Mouse (Mus musculus) MEL (cell line): ENCODE results near the gene Smtnl2. TPM values are rescaled to one million over a fixed set of nuclear protein-coding genes. Genes with fewer than 3 reads are reported as not detected.
A peak's percentile ranks its signal among the peaks of the same experiment; 100 is the strongest.

Experiments used
- DNase-seq: peaks from one replicate; pipeline ENCODE4 v3.0.0; 2011; ENCODE audit warnings: low read depth, low spot score
- H3K27ac ChIP-seq: 2 replicates; pipeline ENCODE4 v1.5.1; 2012; ENCODE audit warnings: low read depth, mild to moderate bottlenecking, control low read depth, low read length, moderate library complexity; ENCODE audit not compliant: control insufficient read depth
- H3K27me3 ChIP-seq, 2 experiments: fragments of 150-350 bp in 1 of 2; sonication (generic) in 1 of 2; 2 replicates each; pipeline ENCODE4 v1.6.1; 2012; ENCODE audit warnings: low read length in 2 of 2, mild to moderate bottlenecking in 2 of 2, improper control_type of control experiment in 1 of 2, moderate library complexity in 1 of 2; ENCODE audit not compliant: insufficient read depth in 2 of 2, control insufficient read depth in 1 of 2
- H3K36me3 ChIP-seq, 2 experiments: 2 replicates each; pipeline ENCODE4 v1.6.1; 2012 to 2014; ENCODE audit warnings: low read length in 2 of 2, improper control_type of control experiment in 1 of 2, inconsistent platforms in 1 of 2, mild to moderate bottlenecking in 1 of 2; ENCODE audit not compliant: insufficient read depth in 2 of 2, control insufficient read depth in 1 of 2
- H3K4me1 ChIP-seq, 2 experiments: fragments of 150-350 bp in 1 of 2; sonication (generic) in 1 of 2; 2 replicates each; pipeline ENCODE4 v1.6.1; 2012; ENCODE audit warnings: low read length in 2 of 2, improper control_type of control experiment in 1 of 2, mild to moderate bottlenecking in 1 of 2; ENCODE audit not compliant: insufficient read depth in 2 of 2, control insufficient read depth in 1 of 2
- H3K4me3 ChIP-seq, 2 experiments: fragments of 150-350 bp in 1 of 2; sonication (generic) in 1 of 2; 2 replicates each; pipeline ENCODE4 v1.5.1; 2012; ENCODE audit warnings: low read depth in 2 of 2, low read length in 2 of 2, mild to moderate bottlenecking in 2 of 2, moderate library complexity in 2 of 2, control low read depth in 1 of 2, improper control_type of control experiment in 1 of 2; ENCODE audit not compliant: control insufficient read depth in 1 of 2, insufficient read depth in 1 of 2
- H3K79me2 ChIP-seq: 2 replicates; pipeline ENCODE4 v1.6.1; 2012; ENCODE audit warnings: mild to moderate bottlenecking, low read length, moderate library complexity; ENCODE audit not compliant: control insufficient read depth, poor library complexity, insufficient read depth
- H3K9ac ChIP-seq: 2 replicates; pipeline ENCODE4 v1.6.1; 2012; ENCODE audit warnings: low read depth, mild to moderate bottlenecking, control low read depth, low read length, moderate library complexity; ENCODE audit not compliant: control insufficient read depth, poor library complexity, severe bottlenecking
- H3K9me3 ChIP-seq: fragments of 150-350 bp; sonication (generic); replicated peaks from 2 replicates; pipeline ENCODE4 v1.6.1; 2012; ENCODE audit warnings: mild to moderate bottlenecking, low read length, improper control_type of control experiment, moderate library complexity; ENCODE audit not compliant: insufficient read depth
- CTCF ChIP-seq, 3 experiments: IDR thresholded peaks in 2 of 3; conservative IDR thresholded peaks in 1 of 3; 2 replicates each; pipeline ENCODE4 v1.5.1; 2011 to 2012; ENCODE audit warnings: low read length in 3 of 3, low read depth in 2 of 3, mild to moderate bottlenecking in 2 of 3, improper control_type of control experiment in 1 of 3, inconsistent platforms in 1 of 3, mixed read lengths in 1 of 3, moderate library complexity in 1 of 3; ENCODE audit not compliant: control insufficient read depth in 1 of 3, insufficient read depth in 1 of 3, poor library complexity in 1 of 3, severe bottlenecking in 1 of 3
- ELF1 ChIP-seq: IDR thresholded peaks from 2 replicates; pipeline ENCODE4 v1.6.1; 2014; ENCODE audit warnings: low read depth, mild to moderate bottlenecking, inconsistent platforms, low read length, improper control_type of control experiment, moderate library complexity
- HCFC1 ChIP-seq: IDR thresholded peaks from 2 replicates; pipeline ENCODE4 v1.6.1; 2012; ENCODE audit warnings: low read depth, mild to moderate bottlenecking, inconsistent platforms, low read length, improper control_type of control experiment, moderate library complexity
- JUND ChIP-seq: IDR thresholded peaks from 2 replicates; pipeline ENCODE4 v1.6.1; 2011; ENCODE audit warnings: low read depth, mild to moderate bottlenecking, improper control_type of control experiment, low read length
- MAFK ChIP-seq: IDR thresholded peaks from 2 replicates; pipeline ENCODE4 v1.6.1; 2011; ENCODE audit warnings: low read depth, mild to moderate bottlenecking, low read length, improper control_type of control experiment, borderline replicate concordance
- MAX ChIP-seq: IDR thresholded peaks from 2 replicates; pipeline ENCODE4 v1.6.1; 2011; ENCODE audit warnings: low read length, improper control_type of control experiment
- MAZ ChIP-seq: IDR thresholded peaks from 2 replicates; pipeline ENCODE4 v1.6.1; 2012; ENCODE audit warnings: low read depth, mild to moderate bottlenecking, inconsistent platforms, low read length, improper control_type of control experiment
- MEF2A ChIP-seq: IDR thresholded peaks from 2 replicates; pipeline ENCODE4 v1.6.1; 2014; ENCODE audit warnings: low read depth, mild to moderate bottlenecking, inconsistent platforms, low read length, improper control_type of control experiment; ENCODE audit not compliant: poor library complexity, insufficient replicate concordance, severe bottlenecking; ENCODE audit errors: extremely low read depth
- MXI1 ChIP-seq: IDR thresholded peaks from 2 replicates; pipeline ENCODE4 v1.6.1; 2011; ENCODE audit warnings: mild to moderate bottlenecking, low read depth, low read length, improper control_type of control experiment
- MYC ChIP-seq: IDR thresholded peaks from 2 replicates; pipeline ENCODE4 v1.6.1; 2011; ENCODE audit warnings: low read depth, mild to moderate bottlenecking, low read length, improper control_type of control experiment, moderate library complexity
- NELFE ChIP-seq: IDR thresholded peaks from 2 replicates; pipeline ENCODE4 v1.6.1; 2011; ENCODE audit warnings: low read depth, low read length, improper control_type of control experiment
- POLR2AphosphoS5 ChIP-seq: IDR thresholded peaks from 2 replicates; pipeline ENCODE4 v1.6.1; 2012; ENCODE audit warnings: low read depth, borderline replicate concordance, mild to moderate bottlenecking, inconsistent platforms, low read length, moderate library complexity, mixed read lengths
- RAD21 ChIP-seq: IDR thresholded peaks from 2 replicates; pipeline ENCODE4 v1.6.1; 2011; ENCODE audit warnings: mild to moderate bottlenecking, low read depth, low read length, improper control_type of control experiment
- RCOR1 ChIP-seq: IDR thresholded peaks from 2 replicates; pipeline ENCODE4 v1.6.1; 2012; ENCODE audit warnings: low read depth, mild to moderate bottlenecking, inconsistent platforms, low read length, improper control_type of control experiment
- SIN3A ChIP-seq: IDR thresholded peaks from 2 replicates; pipeline ENCODE4 v1.6.1; 2012; ENCODE audit warnings: low read length, improper control_type of control experiment, inconsistent platforms
- SMC3 ChIP-seq: IDR thresholded peaks from 2 replicates; pipeline ENCODE4 v1.6.1; 2011; ENCODE audit warnings: low read depth, low read length, improper control_type of control experiment
- TBP ChIP-seq: IDR thresholded peaks from 2 replicates; pipeline ENCODE4 v1.8.0; 2011; ENCODE audit warnings: low read depth, low read length, improper control_type of control experiment
- TCF12 ChIP-seq: IDR thresholded peaks from 2 replicates; pipeline ENCODE4 v1.6.1; 2014; ENCODE audit warnings: low read depth, mild to moderate bottlenecking, inconsistent platforms, low read length, improper control_type of control experiment, moderate library complexity
- USF1 ChIP-seq: IDR thresholded peaks from 2 replicates; pipeline ENCODE4 v1.6.1; 2014; ENCODE audit warnings: low read depth, mild to moderate bottlenecking, inconsistent platforms, low read length, improper control_type of control experiment, moderate library complexity
- USF2 ChIP-seq, 2 experiments: IDR thresholded peaks; 2 replicates each; pipeline ENCODE4 v1.6.1; 2011 to 2012; ENCODE audit warnings: improper control_type of control experiment in 2 of 2, low read length in 2 of 2, borderline replicate concordance in 1 of 2, inconsistent platforms in 1 of 2, low read depth in 1 of 2, mild to moderate bottlenecking in 1 of 2; ENCODE audit not compliant: insufficient read depth in 1 of 2
- ZC3H11A ChIP-seq: IDR thresholded peaks from 2 replicates; pipeline ENCODE4 v1.6.1; 2012; ENCODE audit warnings: low read depth, mild to moderate bottlenecking, inconsistent platforms, low read length, improper control_type of control experiment
- ZNF384 ChIP-seq: IDR thresholded peaks from 2 replicates; pipeline ENCODE4 v1.6.1; 2012; ENCODE audit warnings: low read depth, mild to moderate bottlenecking, inconsistent platforms, low read length, improper control_type of control experiment
- polyA plus RNA-seq, 2 experiments: library from polyadenylated mRNA; stranded (reverse) in 1 of 2; unstranded in 1 of 2; fragments of >175 nt in 1 of 2; fragments of >200 nt in 1 of 2; gene quantifications; 2 replicates each; pipeline versions ENCODE4 v1.2.1 to v1.2.4; 2012; ENCODE audit warnings: low replicate concordance in 2 of 2, low read depth in 1 of 2; ENCODE audit not compliant: insufficient read length in 2 of 2, insufficient read depth in 1 of 2, missing spikeins in 1 of 2
- total RNA-seq: library from RNA; depleted of rRNA; stranded (reverse); fragments of 300-350 nt; gene quantifications from 2 replicates; pipeline ENCODE4 v1.2.3, GENCODE M21; 2012

Smtnl2 gene
- total and polyA plus RNA-seq, 3 experiments, result 10.2 to 10.9 TPM; not detected in 1

GRCm38 (mm10) chr11:72429288-72429690, 17.8 kb upstream of the Smtnl2 start (continued):
- TF ChIP-seq MEF2A (no peak), SIN3A (peak; percentile 79)

- peaks cover 2 to 6% of the 10 kb centered on the region in 2 experiments; a peak in 3 of 4 replicates for H3K4me1 ChIP-seq
- no peaks in the 10 kb centered on the region; a peak in 1 of 4 replicates for H3K27me3 ChIP-seq
- TF ChIP-seq RAD21, result peak; percentile 93
- TF ChIP-seq CTCF (IDR thresholded peaks at IDR 0.05 in 2 of 3, conservative IDR thresholded peaks at IDR 0.05 in 1 of 3; ENCODE audit: control insufficient read depth in 1 of 3, insufficient read depth in 1 of 3, low read depth in 2 of 3, low read length in 3 of 3, poor library complexity in 1 of 3, severe bottlenecking in 1 of 3), result peak; percentile 82 to 96 (median 91)
- TF ChIP-seq ELF1, result no peak
- peak; percentile 86 for TF ChIP-seq MXI1
- TF ChIP-seq RCOR1, result no peak
- TF ChIP-seq NELFE, result no peak
- no peak for TF ChIP-seq MAFK
- TF ChIP-seq JUND, result peak; percentile 67; the same call in 1 of the 2 replicates
- peak; percentile 96 for TF ChIP-seq SMC3
- TF ChIP-seq TCF12, result 0 out of 2 replicates have a peak, but pooled peaks have one; percentile 35
- TF ChIP-seq MAX, result peak; percentile 96
- no peak for TF ChIP-seq POLR2AphosphoS5
- TF ChIP-seq ZNF384, result 0 out of 2 replicates have a peak, but pooled peaks have one; percentile 27
- 0 out of 2 replicates have a peak, but pooled peaks have one; percentile 14 for TF ChIP-seq HCFC1
- no peak for TF ChIP-seq TBP
- TF ChIP-seq SIN3A, result peak; percentile 77
- TF ChIP-seq ZC3H11A, result peak; percentile 93
- 0 out of 2 replicates have a peak, but pooled peaks have one; percentile 42 for TF ChIP-seq MAZ
- peak; percentile 33 to 78; a peak in 3 of 4 replicates for TF ChIP-seq USF2 (IDR thresholded peaks at IDR 0.05; ENCODE audit: borderline replicate concordance in 1 of 2, insufficient read depth in 1 of 2, low read depth in 1 of 2, low read length in 2 of 2)
- TF ChIP-seq USF1, result peak; percentile 95
- TF ChIP-seq MYC, result peak; percentile 88
- DNase-seq, result peak; percentile 98
- peaks cover 0 to 2% of the 10 kb centered on the region in 2 experiments; a peak in 1 of 4 replicates for H3K36me3 ChIP-seq
- peak overlapping the region; percentile 34; the same call in 1 of the 2 replicates for H3K27ac ChIP-seq
- peak overlapping the region; percentile 38 to 66 for H3K4me3 ChIP-seq
- H3K9ac ChIP-seq, result peak overlapping the region; percentile 65
- H3K79me2 ChIP-seq, result no peaks in the 10 kb centered on the region
- no peaks in the 10 kb centered on the region for H3K9me3 ChIP-seq
Measured at GRCm38 (mm10) chr11:72428694-72429093, 17.2 kb upstream of the Smtnl2 start.
